Mouse (Mus musculus) limb, embryonic 11.5 days (tissue): ENCODE measurements around the gene Otop2. TPM values are rescaled to one million over a fixed set of nuclear protein-coding genes. Genes with fewer than 3 reads are reported as not detected.

ENCODE experiments used
- ATAC-seq: fragments of 200-750 bp; cut with Nextera tagmentation; 2 replicates; pipeline ENCODE4 v1.8.0; 2017; ENCODE audit warnings: low read depth; ENCODE audit not compliant: insufficient number of reproducible peaks, low FRiP score, low TSS enrichment
- DNase-seq: peaks from one replicate; pipeline ENCODE4 v3.0.0-alpha.2; 2015; ENCODE audit warnings: low spot score
- H3K27ac ChIP-seq: fragments of 300-500 bp; sonication (generic); replicated peaks from 2 replicates; pipeline ENCODE4 v1.5.1; 2014; ENCODE audit warnings: low read depth, mild to moderate bottlenecking, low read length
- H3K27me3 ChIP-seq: fragments of 300-500 bp; sonication (generic); 2 replicates; pipeline ENCODE4 v1.6.1; 2014; ENCODE audit warnings: mild to moderate bottlenecking, low read length, mixed read lengths; ENCODE audit not compliant: control insufficient read depth, insufficient read depth
- H3K36me3 ChIP-seq: fragments of 300-500 bp; sonication (generic); 2 replicates; pipeline ENCODE4 v1.6.1; 2014; ENCODE audit warnings: mild to moderate bottlenecking, low read length, moderate library complexity, mixed read lengths; ENCODE audit not compliant: control insufficient read depth, insufficient read depth
- H3K4me1 ChIP-seq: fragments of 300-500 bp; sonication (generic); 2 replicates; pipeline ENCODE4 v1.6.1; 2014; ENCODE audit warnings: low read length, mixed read lengths; ENCODE audit not compliant: control insufficient read depth, insufficient read depth
- H3K4me2 ChIP-seq: fragments of 300-500 bp; sonication (generic); 2 replicates; pipeline ENCODE4 v1.6.1; 2014; ENCODE audit warnings: low read depth, mild to moderate bottlenecking, moderate library complexity; ENCODE audit not compliant: severe bottlenecking
- H3K4me3 ChIP-seq: fragments of 300-500 bp; sonication (generic); 2 replicates; pipeline ENCODE4 v1.5.1; 2014; ENCODE audit warnings: low read depth, low read length
- H3K9ac ChIP-seq: fragments of 300-500 bp; sonication (generic); 2 replicates; pipeline ENCODE4 v1.6.1; 2014; ENCODE audit warnings: mild to moderate bottlenecking, low read length
- H3K9me3 ChIP-seq: fragments of 300-500 bp; sonication (generic); 2 replicates; pipeline ENCODE4 v1.6.1; 2016; ENCODE audit warnings: low read length; ENCODE audit not compliant: control insufficient read depth
- WGBS: fragments of 180-500 bp; shearing (Covaris S2); extraction: QIAGEN DNeasy Blood & Tissue Kit; methylation state at CpG from one replicate; pipeline ENCODE4 v1.1.7; 2014; 5-methylcytosine and 5-hydroxymethylcytosine counted together
- polyA plus RNA-seq: library from polyadenylated mRNA; unstranded; fragments of >200 nt; fragmentation: Nextera tagmentation; extraction: Ambion mirVana; gene quantifications from 2 replicates; pipeline ENCODE4 v1.2.1, GENCODE M21; 2014

Otop2 gene
- polyA plus RNA-seq, 1 experiment from 2014 or later, result not detected

- 82% methylated on average over 10 of the region's 10 CpGs for WGBS
- Histone ChIP-seq H3K4me3 (no peak overlapping the region), H3K9me3 (no peaks in the 10 kb centered on the region), H3K27ac (no peak overlapping the region), H3K36me3 (0 out of 2 replicates have a peak, but pooled peaks cover 2% of the 10 kb centered on the region), H3K4me2 (no peak overlapping the region), H3K4me1 (peaks cover 6% of the 10 kb centered on the region; the same call in 1 of the 2 replicates), H3K9ac (no peak overlapping the region), H3K27me3 (peaks cover 7% of the 10 kb centered on the region)
- DNase-seq (no peak), ATAC-seq (no peak)
Observed at GRCm38 (mm10) chr11:115272894-115273498, 34.0 kb upstream of the Otop2 start.

DNA sequence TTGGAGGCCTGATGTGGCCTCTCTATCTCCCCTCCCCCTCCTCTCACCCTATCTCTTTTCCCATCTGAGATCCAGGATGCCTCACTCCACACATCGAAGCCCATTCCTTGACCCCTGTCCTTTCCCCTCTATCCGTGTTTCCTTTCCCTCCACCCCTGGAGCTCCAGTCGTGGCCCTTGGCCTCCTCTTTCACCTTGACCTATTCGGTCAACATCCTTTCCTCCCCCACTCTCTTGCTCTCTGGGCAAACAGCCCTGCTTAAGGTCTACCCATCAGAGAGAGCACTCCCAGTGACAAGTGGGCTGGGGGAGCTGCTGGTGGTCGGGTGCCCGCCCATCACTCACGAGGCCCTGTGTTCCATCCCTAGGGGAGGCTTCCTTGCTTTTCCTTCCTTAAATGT lies 33.2 kb upstream of the Otop2 start:
- Histone ChIP-seq H3K4me1 (peaks cover 6% of the 10 kb centered on the region; the same call in 1 of the 2 replicates), H3K27me3 (no peaks in the 10 kb centered on the region; the same call in none of the 2 replicates), H3K9me3 (no peaks in the 10 kb centered on the region), H3K4me2 (no peak overlapping the region), H3K4me3 (no peak overlapping the region), H3K9ac (no peak overlapping the region), H3K36me3 (0 out of 2 replicates have a peak, but pooled peaks cover 2% of the 10 kb centered on the region), H3K27ac (no peak overlapping the region)
- DNase-seq, result no peak
- ATAC-seq, result no peak
- 73% methylated on average over 7 of the region's 7 CpGs for WGBS

DNA sequence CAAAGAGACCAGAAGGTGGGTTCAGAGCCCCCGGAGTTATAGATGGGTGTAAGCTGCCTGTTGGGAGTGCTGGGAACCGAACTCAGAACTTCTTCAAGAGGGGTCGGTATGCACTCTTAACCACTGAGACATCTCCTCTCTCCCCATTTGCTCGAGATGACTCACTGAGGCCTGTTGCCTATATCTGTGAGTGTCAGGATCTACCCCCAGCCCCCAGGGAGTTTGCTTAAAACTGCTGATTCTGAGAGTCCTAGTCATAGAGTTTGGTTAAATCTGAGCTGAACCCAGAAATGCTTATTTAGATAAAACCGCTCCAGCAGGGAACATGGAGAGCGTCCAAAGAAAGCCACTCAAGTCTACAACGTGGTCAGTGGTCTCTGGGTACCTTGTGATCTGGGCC lies 32.8 kb upstream of the Otop2 start:
- no peak overlapping the region for H3K9ac ChIP-seq
- no peak overlapping the region for H3K27ac ChIP-seq
- no peaks in the 10 kb centered on the region for H3K9me3 ChIP-seq
- no peak overlapping the region for H3K4me2 ChIP-seq
- no peaks in the 10 kb centered on the region for H3K27me3 ChIP-seq
- ATAC-seq (no peak), DNase-seq (no peak)
- H3K4me1 ChIP-seq, result peaks cover 6% of the 10 kb centered on the region; the same call in 1 of the 2 replicates
- H3K36me3 ChIP-seq, result no peaks in the 10 kb centered on the region
- 85% methylated on average over 7 of the region's 7 CpGs for WGBS
- H3K4me3 ChIP-seq, result no peak overlapping the region

DNA sequence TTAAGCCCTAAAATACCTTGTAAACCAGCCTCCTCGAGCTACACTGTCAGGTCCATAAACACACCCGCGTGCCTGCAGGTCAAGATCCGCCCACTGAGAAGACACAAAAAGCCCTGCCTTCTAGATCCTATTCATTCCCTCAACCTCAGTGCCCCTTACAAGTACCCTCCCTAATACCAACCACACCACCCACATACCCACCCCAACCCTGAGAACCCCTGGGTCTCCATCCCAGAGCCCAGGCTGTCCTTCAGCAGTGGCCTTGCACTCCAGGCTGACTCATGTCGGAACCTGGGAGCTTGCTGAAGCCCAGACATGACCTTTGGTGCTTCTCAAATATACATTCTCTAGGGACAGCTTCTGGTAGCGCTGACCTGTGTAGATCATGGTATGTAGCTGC lies 32.2 kb upstream of the Otop2 start:
- no peak overlapping the region for H3K4me2 ChIP-seq
- no peaks in the 10 kb centered on the region for H3K9me3 ChIP-seq
- DNase-seq (no peak), ATAC-seq (no peak)
- H3K27ac ChIP-seq, result no peak overlapping the region
- no peaks in the 10 kb centered on the region for H3K36me3 ChIP-seq
- peaks cover 6% of the 10 kb centered on the region; the same call in 1 of the 2 replicates for H3K4me1 ChIP-seq
- WGBS, result 86% methylated on average over 6 of the region's 6 CpGs
- H3K9ac ChIP-seq, result no peak overlapping the region
- no peak overlapping the region for H3K4me3 ChIP-seq
- no peaks in the 10 kb centered on the region for H3K27me3 ChIP-seq

- Histone ChIP-seq H3K4me1 (peaks cover 4% of the 10 kb centered on the region; the same call in 1 of the 2 replicates), H3K4me2 (no peak overlapping the region), H3K9ac (no peak overlapping the region), H3K9me3 (no peaks in the 10 kb centered on the region), H3K27me3 (no peaks in the 10 kb centered on the region), H3K36me3 (no peaks in the 10 kb centered on the region), H3K27ac (no peak overlapping the region), H3K4me3 (no peak overlapping the region)
- no peak for ATAC-seq
- DNase-seq, result no peak
- 82% methylated on average over 6 of the region's 6 CpGs for WGBS
Observed at GRCm38 (mm10) chr11:115275509-115275908, 31.5 kb upstream of the Otop2 start.

- DNase-seq, result no peak
- no peaks in the 10 kb centered on the region for H3K36me3 ChIP-seq
- H3K9ac ChIP-seq, result no peak overlapping the region
- H3K4me1 ChIP-seq, result peaks cover 4% of the 10 kb centered on the region; the same call in 1 of the 2 replicates
- no peaks in the 10 kb centered on the region for H3K27me3 ChIP-seq
- H3K4me3 ChIP-seq, result peak overlapping the region; percentile 41; the same call in 1 of the 2 replicates
- ATAC-seq, result no peak
- H3K4me2 ChIP-seq, result peak overlapping the region; percentile 67
- H3K9me3 ChIP-seq, result no peaks in the 10 kb centered on the region
- H3K27ac ChIP-seq, result no peak overlapping the region
- 51% methylated on average over 3 of the region's 3 CpGs for WGBS
Observed at GRCm38 (mm10) chr11:115275954-115276353, 31.0 kb upstream of the Otop2 start.

DNA sequence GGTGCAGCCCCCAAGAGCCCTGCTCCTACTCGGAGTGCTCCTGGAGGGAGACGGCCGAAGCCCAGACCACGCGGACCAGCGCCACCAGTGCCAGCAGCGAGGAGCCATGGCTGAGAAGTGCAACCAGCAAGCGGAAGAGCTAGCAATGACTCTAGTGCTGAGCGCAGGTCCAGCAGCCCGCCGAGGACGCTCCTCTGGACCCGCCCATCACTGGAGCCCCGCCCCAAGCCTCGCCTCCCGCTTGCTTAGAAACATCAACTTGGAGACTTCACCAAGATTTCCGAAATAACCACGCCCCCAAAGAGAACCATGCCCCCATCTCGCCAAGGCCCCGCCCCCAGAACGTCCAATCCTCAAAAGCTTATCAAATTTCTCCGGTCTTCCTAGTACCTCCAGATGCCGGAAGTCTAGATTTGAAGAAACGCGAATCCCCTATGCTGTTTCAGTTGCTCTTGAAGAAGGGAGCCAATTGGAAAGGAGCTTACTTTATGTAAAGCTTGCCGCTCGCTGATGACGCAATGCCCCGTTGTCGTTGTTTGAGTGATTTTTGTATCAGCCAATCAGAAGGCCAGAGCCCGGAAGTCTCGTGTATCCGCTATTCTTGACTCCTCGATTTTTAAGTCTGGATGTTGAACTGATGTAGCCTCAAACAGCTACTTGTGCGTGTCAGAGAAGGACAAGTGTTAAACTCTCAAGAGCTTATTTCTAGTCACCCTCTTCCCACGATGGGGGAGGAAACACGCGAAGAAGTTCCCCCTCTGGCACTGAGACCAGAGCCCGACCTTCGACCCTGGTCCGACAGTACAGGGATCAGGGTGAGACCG lies 30.0 kb upstream of the Otop2 start, which contains the start of gene Fdxr:
Gene Fdxr (minus strand): TSS at position 271 of the 824 bp plus-strand sequence.
- Histone ChIP-seq H3K9me3 (no peaks in the 10 kb centered on the region), H3K4me1 (peaks cover 4% of the 10 kb centered on the region; the same call in 1 of the 2 replicates), H3K4me2 (peak within 1 kb of the TSS; percentile 67), H3K36me3 (no peaks in the 10 kb centered on the region), H3K9ac (peak within 1 kb of the TSS; percentile 63), H3K27me3 (no peaks in the 10 kb centered on the region), H3K4me3 (peak within 1 kb of the TSS; percentile 46), H3K27ac (peak within 1 kb of the TSS; percentile 57; the same call in 1 of the 2 replicates)
- ATAC-seq (peak; percentile 95), DNase-seq (peak; percentile 98)
- under 1% methylated on average over 42 of the region's 42 CpGs for WGBS

GRCm38 (mm10) chr11:115277604-115277975 lies 29.4 kb upstream of the Otop2 start:
- peak overlapping the region; percentile 65 for H3K4me2 ChIP-seq
- H3K27me3 ChIP-seq, result no peaks in the 10 kb centered on the region
- ATAC-seq (no peak), DNase-seq (no peak)
- peak overlapping the region; percentile 46 for H3K4me3 ChIP-seq
- H3K4me1 ChIP-seq, result peaks cover 4% of the 10 kb centered on the region; the same call in 1 of the 2 replicates
- WGBS, result 17% methylated on average over 7 of the region's 7 CpGs
- no peaks in the 10 kb centered on the region for H3K36me3 ChIP-seq
- H3K9me3 ChIP-seq, result no peaks in the 10 kb centered on the region
- H3K9ac ChIP-seq, result peak overlapping the region; percentile 44
- no peak overlapping the region for H3K27ac ChIP-seq
